Mouse (Mus musculus) liver, embryonic 15.5 days (tissue): ENCODE measurements around the gene Txnrd3. TPM values are rescaled to one million over a fixed set of nuclear protein-coding genes. Genes with fewer than 3 reads are reported as not detected.

ENCODE experiments used
- ATAC-seq: fragments of 200-750 bp; cut with Nextera tagmentation; 2 replicates; pipeline ENCODE4 v1.8.0; 2017; ENCODE audit warnings: moderate number of reproducible peaks, mild to moderate bottlenecking, moderate library complexity; ENCODE audit not compliant: insufficient read depth
- H3K27ac ChIP-seq: fragments of 300-500 bp; sonication (generic); replicated peaks from 2 replicates; pipeline ENCODE4 v1.5.1; 2015; ENCODE audit warnings: mild to moderate bottlenecking, inconsistent platforms
- H3K27me3 ChIP-seq: fragments of 300-500 bp; sonication (generic); 2 replicates; pipeline ENCODE4 v1.6.1; 2015; ENCODE audit warnings: mild to moderate bottlenecking, inconsistent platforms
- H3K36me3 ChIP-seq: fragments of 300-500 bp; sonication (generic); replicated peaks from 2 replicates; pipeline ENCODE4 v1.6.1; 2015; ENCODE audit warnings: moderate library complexity, mild to moderate bottlenecking, inconsistent platforms
- H3K4me1 ChIP-seq: fragments of 300-500 bp; sonication (generic); replicated peaks from 2 replicates; pipeline ENCODE4 v1.6.1; 2015; ENCODE audit warnings: inconsistent platforms
- H3K4me2 ChIP-seq: fragments of 300-500 bp; sonication (generic); 2 replicates; pipeline ENCODE4 v1.6.1; 2015; ENCODE audit warnings: moderate library complexity, mild to moderate bottlenecking, inconsistent platforms
- H3K4me3 ChIP-seq: fragments of 300-500 bp; sonication (generic); replicated peaks from 2 replicates; pipeline ENCODE4 v1.5.1; 2015; ENCODE audit warnings: mild to moderate bottlenecking, inconsistent platforms
- H3K9ac ChIP-seq: fragments of 300-500 bp; sonication (generic); 2 replicates; pipeline ENCODE4 v1.6.1; 2015; ENCODE audit warnings: moderate library complexity, mild to moderate bottlenecking, inconsistent platforms
- H3K9me3 ChIP-seq: fragments of 300-500 bp; sonication (generic); replicated peaks from 2 replicates; pipeline ENCODE4 v1.6.1; 2016; ENCODE audit warnings: inconsistent platforms
- WGBS: fragments of 180-500 bp; shearing (Covaris S2); methylation state at CpG from one replicate; pipeline ENCODE4 v1.1.7; 2015; ENCODE audit warnings: mixed read lengths; ENCODE audit not compliant: insufficient replicate concordance; 5-methylcytosine and 5-hydroxymethylcytosine counted together
- polyA plus RNA-seq: library from polyadenylated mRNA; unstranded; fragments of >200 nt; fragmentation: Nextera tagmentation; extraction: Ambion mirVana; gene quantifications from 2 replicates; pipeline ENCODE4 v1.2.1, GENCODE M21; 2015

Txnrd3 gene
- polyA plus RNA-seq: 2.6 and 2.8 TPM in 2 replicates

DNA sequence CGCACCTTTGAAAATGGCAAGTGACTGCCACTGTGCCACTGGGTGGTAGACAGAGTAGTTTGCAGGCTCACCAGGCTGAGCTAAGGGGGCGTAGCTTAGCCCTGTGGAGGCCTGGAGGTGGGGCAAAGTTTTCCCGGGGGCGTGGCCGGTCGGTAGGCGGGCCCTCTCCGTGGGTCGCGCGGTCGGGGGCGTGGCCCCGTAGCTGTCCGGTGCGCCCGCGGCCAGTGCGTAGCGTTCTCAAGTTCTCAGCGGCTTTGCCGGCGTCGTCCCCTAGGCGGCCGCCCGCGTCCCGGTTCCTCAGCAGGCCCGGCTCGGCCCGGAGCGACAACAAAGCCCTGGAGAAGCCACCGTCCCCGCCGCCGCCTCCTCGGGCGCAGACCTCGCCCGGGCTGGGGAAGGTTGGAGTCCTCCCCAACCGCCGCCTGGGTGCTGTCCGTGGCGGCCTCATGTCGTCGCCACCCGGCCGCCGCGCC is at the start of gene Txnrd3:
TSS of gene Txnrd3 (plus strand) at position 191 of the 473 bp plus-strand sequence.
- Histone ChIP-seq H3K9ac (peak within 1 kb of the TSS; percentile 33; the same call in 1 of the 2 replicates), H3K36me3 (no peaks in the 10 kb centered on the region), H3K9me3 (no peaks in the 10 kb centered on the region), H3K4me3 (peak within 1 kb of the TSS; percentile 62), H3K27me3 (no peaks in the 10 kb centered on the region), H3K4me2 (peak within 1 kb of the TSS; percentile 95), H3K4me1 (peaks cover 20% of the 10 kb centered on the region), H3K27ac (peak within 1 kb of the TSS; percentile 72)
- ATAC-seq: peak; percentile 82
- WGBS: under 1% methylated on average over 51 of the region's 51 CpGs

DNA sequence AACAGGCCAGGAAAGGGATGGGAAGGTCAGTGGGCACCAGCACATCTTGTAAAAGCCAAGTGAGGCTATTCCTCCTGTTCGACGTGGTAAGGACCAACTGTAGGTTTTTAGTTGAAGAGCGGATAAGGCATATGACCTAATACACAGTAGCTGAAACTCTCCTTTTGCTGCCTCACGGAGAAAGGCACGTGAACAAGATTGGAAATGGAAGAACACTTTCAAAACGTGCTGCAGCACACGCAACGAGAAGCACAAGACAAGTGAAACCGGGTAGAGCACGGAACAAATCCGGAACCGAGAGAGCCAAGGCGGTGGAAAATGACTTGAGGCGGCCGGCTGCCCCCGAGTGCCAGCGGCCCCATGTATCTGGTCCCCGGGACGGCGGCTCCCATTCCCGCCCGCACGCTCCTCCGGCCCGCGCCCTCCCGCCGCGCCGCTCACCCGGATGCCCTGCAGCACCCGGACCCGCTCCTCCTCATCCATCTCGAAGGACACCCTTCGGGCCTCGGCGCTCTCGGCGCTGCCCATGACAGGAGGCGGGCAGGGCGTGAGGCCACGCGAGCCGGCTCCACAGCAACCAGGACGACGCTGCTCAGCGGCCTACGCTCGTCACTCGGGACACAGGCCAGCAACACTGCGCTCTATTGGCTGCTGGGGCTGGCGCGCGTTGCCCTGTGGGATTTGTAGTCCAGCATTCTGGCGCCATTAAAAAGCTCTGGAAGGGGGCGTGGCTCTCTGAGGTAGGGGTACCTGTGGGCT is 48.6 kb upstream of the Txnrd3 start, which contains the start of gene Chchd6:
TSS of gene Chchd6 (minus strand) at position 635 of the 759 bp plus-strand sequence.
- no peaks in the 10 kb centered on the region for H3K36me3 ChIP-seq
- under 1% methylated on average over 56 of the region's 56 CpGs for WGBS
- peaks cover 10% of the 10 kb centered on the region for H3K4me1 ChIP-seq
- peak; percentile 100 for ATAC-seq
- H3K27ac ChIP-seq: no peak within 1 kb of the TSS
- peak within 1 kb of the TSS; percentile 92 for H3K4me2 ChIP-seq
- H3K27me3 ChIP-seq: no peaks in the 10 kb centered on the region
- no peaks in the 10 kb centered on the region for H3K9me3 ChIP-seq
- peak within 1 kb of the TSS; percentile 54 for H3K9ac ChIP-seq
- H3K4me3 ChIP-seq: peak within 1 kb of the TSS; percentile 69

DNA sequence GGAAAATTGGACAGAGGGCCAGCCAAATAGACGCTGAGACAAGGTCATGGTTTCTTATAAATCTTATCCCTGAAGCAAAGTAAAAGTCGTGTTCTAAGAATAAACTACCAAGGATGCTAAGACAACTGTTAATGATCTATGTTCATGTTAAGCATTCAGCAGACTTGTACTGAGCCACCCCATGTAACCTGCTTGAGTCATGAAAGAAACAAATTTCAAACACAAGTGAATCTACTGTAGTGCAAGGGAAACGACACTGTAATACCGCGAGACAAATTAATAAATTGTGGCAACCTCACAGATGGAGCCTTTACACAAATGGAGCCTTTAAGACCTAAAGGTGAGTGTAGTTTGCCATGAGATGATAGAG is 48.0 kb upstream of the Txnrd3 start:
- Histone ChIP-seq H3K4me1 (peaks cover 10% of the 10 kb centered on the region), H3K4me3 (peak overlapping the region; percentile 69; the same call in 1 of the 2 replicates), H3K9ac (no peak overlapping the region), H3K4me2 (peak overlapping the region; percentile 92), H3K27ac (no peak overlapping the region), H3K9me3 (no peaks in the 10 kb centered on the region), H3K36me3 (no peaks in the 10 kb centered on the region), H3K27me3 (no peaks in the 10 kb centered on the region)
- ATAC-seq: peak; percentile 17; the same call in 1 of the 2 replicates
- WGBS: 27% methylated on average over 5 of the region's 5 CpGs

DNA sequence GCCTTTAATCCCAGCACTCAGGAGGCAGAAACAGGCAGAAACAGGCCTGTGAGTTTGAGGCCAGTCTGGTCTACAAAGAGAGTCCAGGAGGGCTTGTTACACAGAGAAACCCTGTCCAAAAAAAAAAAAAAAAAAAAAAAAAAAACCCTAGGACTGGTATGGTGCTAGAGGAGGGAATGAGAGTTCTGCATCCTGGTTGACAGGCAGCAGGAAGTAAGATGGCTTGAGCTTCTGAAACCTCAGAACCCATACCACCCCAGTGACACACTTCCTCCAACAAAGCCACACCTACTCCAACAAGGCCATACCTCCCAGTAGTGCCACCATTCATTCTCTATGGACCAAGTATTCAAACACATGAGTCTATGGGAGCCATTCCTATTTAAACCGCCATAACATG is 47.3 kb upstream of the Txnrd3 start:
- Histone ChIP-seq H3K4me2 (no peak overlapping the region), H3K4me3 (no peak overlapping the region), H3K36me3 (no peaks in the 10 kb centered on the region), H3K9me3 (no peaks in the 10 kb centered on the region), H3K27ac (no peak overlapping the region), H3K4me1 (peaks cover 10% of the 10 kb centered on the region), H3K27me3 (no peaks in the 10 kb centered on the region), H3K9ac (no peak overlapping the region)
- 71% methylated on average over 1 of the region's 1 CpGs for WGBS
- ATAC-seq: no peak

DNA sequence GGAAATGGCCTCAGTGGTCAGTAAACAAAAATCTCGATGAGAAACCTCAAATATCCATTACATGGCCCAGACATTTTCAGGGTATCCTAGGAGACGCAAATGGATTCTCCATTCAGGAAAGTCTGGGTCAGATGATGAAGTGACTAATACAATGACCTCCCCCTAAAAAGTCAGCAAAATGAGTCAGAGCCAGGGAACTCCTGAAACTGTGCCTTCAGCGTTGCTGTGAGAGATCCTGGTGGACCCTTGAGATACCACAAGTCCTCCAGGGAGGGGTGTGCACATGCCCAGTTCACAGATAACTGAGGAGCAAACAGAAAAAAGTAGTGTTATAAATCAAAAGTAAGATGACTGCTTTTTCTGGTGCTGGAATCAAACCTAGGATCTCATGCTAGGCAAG is 37.7 kb upstream of the Txnrd3 start:
- Histone ChIP-seq H3K9ac (no peak overlapping the region), H3K36me3 (no peaks in the 10 kb centered on the region), H3K4me2 (no peak overlapping the region), H3K27me3 (no peaks in the 10 kb centered on the region), H3K4me3 (no peak overlapping the region), H3K4me1 (no peaks in the 10 kb centered on the region), H3K9me3 (no peaks in the 10 kb centered on the region), H3K27ac (no peak overlapping the region)
- 51% methylated on average over 3 of the region's 3 CpGs for WGBS
- no peak for ATAC-seq

DNA sequence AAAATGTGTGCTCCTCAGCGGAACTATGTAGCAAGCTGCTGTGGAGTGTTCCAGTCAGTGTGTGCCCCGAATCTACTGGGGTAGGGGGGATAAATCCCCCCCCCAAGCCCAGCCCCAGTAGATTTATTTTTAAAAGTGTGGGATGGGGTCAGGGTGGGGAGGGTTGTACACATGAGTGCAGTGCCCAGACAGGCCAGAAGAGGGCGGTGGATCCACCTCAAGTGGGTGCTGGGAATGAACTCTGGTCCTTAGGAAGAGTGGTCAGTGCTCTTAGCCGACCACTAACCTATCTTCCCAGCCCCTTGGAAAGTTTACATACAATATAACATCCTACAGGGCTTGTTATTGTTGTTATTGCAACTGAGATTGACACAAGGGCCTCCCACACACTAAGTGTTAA is 35.8 kb upstream of the Txnrd3 start:
- 33% methylated on average over 4 of the region's 4 CpGs for WGBS
- Histone ChIP-seq H3K4me3 (no peak overlapping the region), H3K27me3 (no peaks in the 10 kb centered on the region), H3K9ac (no peak overlapping the region), H3K4me1 (no peaks in the 10 kb centered on the region), H3K27ac (no peak overlapping the region), H3K9me3 (no peaks in the 10 kb centered on the region), H3K36me3 (no peaks in the 10 kb centered on the region), H3K4me2 (no peak overlapping the region)
- ATAC-seq: no peak

DNA sequence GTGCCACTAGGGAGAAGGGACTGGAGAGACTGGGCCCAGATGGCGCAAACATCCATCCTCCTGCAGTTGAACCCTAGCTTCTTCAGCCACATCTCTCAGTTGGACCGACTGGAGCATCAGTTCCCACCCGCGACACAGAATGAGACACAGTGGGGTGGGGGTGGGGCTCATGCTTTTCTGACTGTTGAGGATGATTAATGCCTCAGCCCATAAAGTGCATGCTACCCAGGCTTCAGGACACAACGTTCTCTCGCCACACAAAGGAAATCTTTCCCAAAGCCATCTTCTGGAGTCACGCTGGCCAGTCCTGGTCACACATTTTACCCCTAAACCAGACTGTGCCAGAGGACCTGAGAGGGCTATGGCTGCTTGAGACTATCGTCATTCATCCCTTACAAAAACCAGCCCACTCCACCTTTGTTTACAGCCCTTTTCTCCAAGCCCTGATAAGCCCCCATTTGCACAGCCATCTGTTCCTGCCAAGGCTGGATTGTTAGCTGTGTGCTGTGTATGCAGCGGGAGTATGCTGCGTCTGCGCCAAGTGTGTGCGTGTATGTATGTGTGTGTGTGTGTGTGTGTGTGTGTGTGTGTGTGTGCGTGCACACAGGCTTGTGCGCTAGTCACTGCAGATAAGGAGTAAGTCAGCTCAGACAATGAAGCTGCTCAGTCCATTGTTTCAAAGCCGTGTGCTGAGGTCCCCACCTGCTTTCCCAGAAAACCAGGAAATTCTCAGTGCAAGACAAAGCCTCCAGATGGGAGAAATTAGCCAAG is 30.3 kb upstream of the Txnrd3 start:
- Histone ChIP-seq H3K27me3 (no peaks in the 10 kb centered on the region), H3K9me3 (no peaks in the 10 kb centered on the region), H3K4me1 (no peaks in the 10 kb centered on the region), H3K4me2 (no peak overlapping the region), H3K9ac (no peak overlapping the region), H3K4me3 (no peak overlapping the region), H3K36me3 (no peaks in the 10 kb centered on the region), H3K27ac (no peak overlapping the region)
- WGBS: 30% methylated on average over 15 of the region's 15 CpGs
- ATAC-seq: no peak

DNA sequence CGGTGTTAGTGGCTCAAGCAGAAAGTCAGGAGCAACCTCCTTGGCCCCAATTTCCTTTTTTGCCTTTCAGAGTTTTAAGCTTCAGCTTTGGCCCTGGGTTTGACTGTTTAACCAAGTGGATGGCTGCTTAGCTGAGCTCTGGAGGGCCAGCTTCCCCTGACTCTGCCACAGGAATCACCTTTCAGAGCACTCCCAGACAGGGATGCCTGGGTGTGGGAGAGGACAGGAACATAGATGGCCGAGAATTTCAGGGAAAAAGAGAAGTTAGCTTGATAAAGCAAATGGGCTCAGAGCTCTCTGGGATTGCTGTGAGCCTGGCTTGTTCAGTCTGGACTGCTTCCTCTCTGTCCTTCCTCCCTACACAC is 29.7 kb upstream of the Txnrd3 start:
- no peak for ATAC-seq
- Histone ChIP-seq H3K27me3 (no peaks in the 10 kb centered on the region), H3K36me3 (no peaks in the 10 kb centered on the region), H3K4me1 (no peaks in the 10 kb centered on the region), H3K4me3 (no peak overlapping the region), H3K4me2 (no peak overlapping the region), H3K9me3 (no peaks in the 10 kb centered on the region), H3K9ac (no peak overlapping the region), H3K27ac (no peak overlapping the region)
- WGBS: 15% methylated on average over 2 of the region's 2 CpGs

DNA sequence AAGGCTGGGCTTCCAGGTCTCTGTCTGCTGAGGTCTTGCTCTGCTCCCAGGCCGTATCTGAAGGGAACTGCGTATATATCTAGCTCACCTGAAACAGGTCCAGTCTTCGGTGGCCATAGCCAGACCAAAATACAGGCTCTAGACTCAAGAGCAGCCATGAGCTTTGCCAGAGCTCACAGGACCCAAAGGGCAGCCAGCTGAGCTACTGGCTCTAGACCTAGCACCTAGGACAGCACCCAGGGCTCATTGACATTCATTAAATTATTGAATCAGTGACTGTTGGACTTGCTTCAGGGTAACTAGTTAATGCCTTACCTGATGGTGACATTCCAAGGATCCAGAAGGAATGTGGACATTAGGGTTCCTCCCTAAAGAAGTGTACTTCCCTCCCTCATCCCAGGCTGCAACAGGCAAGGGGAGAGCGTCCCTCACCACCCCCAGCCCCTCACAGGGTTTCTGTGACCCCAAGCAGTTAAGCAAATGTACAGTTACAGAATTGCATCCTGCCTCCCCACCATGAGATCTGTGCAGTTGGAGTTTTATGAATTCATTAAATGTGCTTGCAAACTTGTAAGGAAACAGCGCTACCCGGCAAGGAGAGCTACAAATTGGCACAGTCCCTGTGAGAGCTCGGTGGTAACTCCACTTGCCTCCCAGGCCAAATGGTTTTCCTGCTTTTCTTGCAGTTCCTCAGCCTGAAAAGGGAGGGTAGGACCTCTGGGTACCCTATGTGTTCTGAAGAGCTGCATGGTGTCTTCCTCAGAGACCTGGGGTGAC is 29.0 kb upstream of the Txnrd3 start:
- no peaks in the 10 kb centered on the region for H3K4me1 ChIP-seq
- H3K27me3 ChIP-seq: no peaks in the 10 kb centered on the region
- ATAC-seq: no peak
- no peak overlapping the region for H3K27ac ChIP-seq
- H3K4me2 ChIP-seq: no peak overlapping the region
- no peaks in the 10 kb centered on the region for H3K9me3 ChIP-seq
- 43% methylated on average over 7 of the region's 7 CpGs for WGBS
- H3K9ac ChIP-seq: no peak overlapping the region
- no peak overlapping the region for H3K4me3 ChIP-seq
- no peaks in the 10 kb centered on the region for H3K36me3 ChIP-seq

DNA sequence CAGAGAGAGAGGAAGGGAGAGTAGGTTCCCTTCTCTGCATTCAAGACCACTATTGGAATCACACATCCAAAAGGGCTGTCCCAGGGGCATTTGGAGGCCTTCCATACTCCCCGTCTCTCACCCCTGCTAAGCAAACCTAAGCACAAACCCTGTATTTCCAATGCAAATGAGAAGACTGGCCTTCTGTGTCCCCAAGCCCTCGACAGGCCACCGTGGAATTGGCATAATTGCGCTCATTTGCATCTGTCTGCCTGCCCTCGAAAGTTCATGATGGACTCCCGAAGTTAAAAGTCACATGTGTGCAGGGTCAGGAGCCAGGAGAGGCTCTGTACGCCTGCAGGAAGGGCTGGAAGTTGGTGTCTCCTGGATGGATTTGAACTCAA is 28.4 kb upstream of the Txnrd3 start:
- H3K27me3 ChIP-seq: no peaks in the 10 kb centered on the region
- H3K36me3 ChIP-seq: no peaks in the 10 kb centered on the region
- H3K4me1 ChIP-seq: no peaks in the 10 kb centered on the region
- H3K27ac ChIP-seq: no peak overlapping the region
- no peak overlapping the region for H3K4me3 ChIP-seq
- no peak for ATAC-seq
- H3K9ac ChIP-seq: no peak overlapping the region
- H3K9me3 ChIP-seq: no peaks in the 10 kb centered on the region
- H3K4me2 ChIP-seq: no peak overlapping the region
- WGBS: 47% methylated on average over 7 of the region's 7 CpGs

DNA sequence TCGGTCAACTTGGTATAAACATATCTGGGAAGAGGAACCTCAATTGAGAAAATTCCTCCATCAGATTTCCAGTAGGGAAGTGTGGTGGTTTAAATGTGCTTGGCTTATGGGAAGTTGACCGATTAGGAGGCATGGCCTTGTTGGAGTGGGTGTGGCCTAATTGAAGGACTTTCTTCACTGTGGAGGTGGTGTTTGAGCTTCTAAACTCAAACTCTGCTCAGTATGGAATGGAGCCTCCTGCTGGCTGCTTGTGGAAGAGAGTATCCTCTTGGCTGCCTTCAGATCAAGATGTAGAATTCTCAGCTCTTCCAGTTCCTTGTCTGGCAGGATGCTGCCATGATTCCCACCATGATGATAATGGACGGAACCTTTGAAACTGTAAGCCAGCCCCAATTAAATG is 21.1 kb upstream of the Txnrd3 start:
- Histone ChIP-seq H3K4me1 (no peaks in the 10 kb centered on the region), H3K27ac (no peak overlapping the region), H3K4me3 (no peak overlapping the region), H3K9ac (no peak overlapping the region), H3K36me3 (no peaks in the 10 kb centered on the region), H3K9me3 (no peaks in the 10 kb centered on the region), H3K4me2 (no peak overlapping the region), H3K27me3 (no peaks in the 10 kb centered on the region; the same call in 1 of the 2 replicates)
- no peak for ATAC-seq
- 64% methylated on average over 3 of the region's 3 CpGs for WGBS
